19 mouse cellular contexts compared by ENCODE assay signal in genomic region chr2:102714320-102714719, GRCm38 (mm10). TPM values are rescaled to one million over a fixed set of nuclear protein-coding genes. Genes with fewer than 3 reads are reported as not detected.
"Had no signal": no experiment of that assay in that cellular context is flagged by ENCODE, and none has a peak within 500 bp of the region (broad histone marks: within the 10 kb centered on the region; RNA-seq: fewer than 3 reads in every experiment).

No protein-coding gene starts in this region.

- H3K27me3 ChIP-seq: liver, embryonic 13.5 days; lung, embryonic 15.5 days; midbrain, embryonic 13.5 days; midbrain, embryonic 15.5 days; neural tube, embryonic 12.5 days had no signal

- H3K4me1 ChIP-seq: liver, embryonic 13.5 days; liver, embryonic 15.5 days; lung, embryonic 15.5 days; midbrain, embryonic 13.5 days; midbrain, embryonic 15.5 days; neural tube, embryonic 12.5 days had no signal

- H3K9me3 ChIP-seq: liver, embryonic 13.5 days; liver, embryonic 15.5 days; lung, embryonic 15.5 days; midbrain, embryonic 13.5 days; midbrain, embryonic 15.5 days; neural tube, embryonic 12.5 days had no signal

- ATAC-seq: liver, postnatal 0 days; lung, postnatal 0 days; midbrain, embryonic 13.5 days; midbrain, embryonic 15.5 days had no signal

- H3K36me3 ChIP-seq: liver, embryonic 13.5 days; liver, embryonic 15.5 days; lung, embryonic 15.5 days; midbrain, embryonic 13.5 days; midbrain, embryonic 15.5 days; neural tube, embryonic 12.5 days had no signal

- H3K27ac ChIP-seq: liver, embryonic 13.5 days; liver, embryonic 15.5 days; lung, embryonic 15.5 days; midbrain, embryonic 13.5 days; midbrain, embryonic 15.5 days; neural tube, embryonic 12.5 days had no signal

- H3K4me2 ChIP-seq: liver, embryonic 13.5 days; liver, embryonic 15.5 days; lung, embryonic 15.5 days; midbrain, embryonic 11.5 days; midbrain, embryonic 13.5 days; midbrain, embryonic 15.5 days; neural tube, embryonic 12.5 days had no signal

- DNase-seq: liver, embryonic 13.5 days; liver, postnatal 0 days; lung, adult 2 months; lung, postnatal 14 days; lung, postnatal 36 days; right cerebral cortex, postnatal 14 days; thymus, adult 18-20 months; thymus, postnatal 14 days; thymus, postnatal 36 days had no signal

- H3K4me3 ChIP-seq: liver, embryonic 13.5 days; liver, embryonic 15.5 days; lung, embryonic 15.5 days; midbrain, embryonic 13.5 days; midbrain, embryonic 15.5 days; neural tube, embryonic 12.5 days had no signal

- H3K9ac ChIP-seq: liver, embryonic 13.5 days; liver, embryonic 15.5 days; liver, postnatal 0 days; lung, embryonic 15.5 days; midbrain, embryonic 13.5 days; midbrain, embryonic 15.5 days; neural tube, embryonic 12.5 days had no signal

RNA-seq across cellular contexts. Expression of gene Slc1a2, which starts 55.9 kb away (rescaled TPM):
- total RNA-seq: megakaryocyte-erythroid progenitor cell, adult 5-6 weeks; monocyte, adult 5-6 weeks; neutrophil, adult 5-6 weeks had no signal
